Mouse (Mus musculus): ENCODE results near the gene Rbms1.
A peak's percentile ranks its signal among the peaks of the same experiment; 100 is the strongest.

Rbms1 gene

DNA sequence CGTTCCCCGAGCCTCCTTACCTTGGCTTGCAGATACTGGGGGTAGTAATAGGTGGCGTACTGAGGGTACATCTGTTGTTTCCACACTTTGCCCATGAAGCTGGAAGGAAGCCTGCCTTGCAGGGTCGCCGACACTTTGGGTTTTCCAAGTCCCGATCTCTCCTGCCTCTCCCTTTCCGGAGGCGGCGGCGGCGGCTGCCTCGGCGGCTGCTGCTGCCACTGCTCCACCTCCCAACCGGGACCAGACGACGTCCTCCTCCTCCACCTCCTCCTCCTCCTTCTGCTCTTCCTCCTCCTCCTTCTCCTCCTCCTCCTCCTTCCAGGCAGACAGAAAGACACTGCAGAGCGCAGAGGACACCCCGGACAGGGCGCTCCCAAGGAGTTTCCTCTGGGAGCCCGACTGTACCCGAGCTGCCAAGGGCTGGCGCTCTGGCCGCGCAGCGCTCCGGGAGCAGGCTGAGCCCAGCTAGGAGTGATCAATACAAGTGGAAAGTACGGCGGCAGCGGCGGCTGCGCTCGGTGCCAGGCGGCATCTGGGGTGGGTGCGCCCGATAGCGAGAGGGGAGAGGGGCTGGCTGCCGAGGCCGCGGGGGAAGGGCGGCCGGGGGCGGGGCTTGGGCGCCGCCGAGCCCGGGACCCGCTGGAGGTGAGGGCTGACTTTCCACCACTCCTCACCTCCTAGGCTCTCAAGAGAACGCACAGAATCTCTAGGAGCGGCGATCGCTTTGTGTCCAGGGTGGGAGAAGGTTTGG, at the start of gene Rbms1:
TSS of gene Rbms1 (minus strand) at position 522 of the 751 bp plus-strand sequence.
- DNase-seq (ENCODE audit: low spot score in 2 of 2): peak; percentile 24 to 30

DNA sequence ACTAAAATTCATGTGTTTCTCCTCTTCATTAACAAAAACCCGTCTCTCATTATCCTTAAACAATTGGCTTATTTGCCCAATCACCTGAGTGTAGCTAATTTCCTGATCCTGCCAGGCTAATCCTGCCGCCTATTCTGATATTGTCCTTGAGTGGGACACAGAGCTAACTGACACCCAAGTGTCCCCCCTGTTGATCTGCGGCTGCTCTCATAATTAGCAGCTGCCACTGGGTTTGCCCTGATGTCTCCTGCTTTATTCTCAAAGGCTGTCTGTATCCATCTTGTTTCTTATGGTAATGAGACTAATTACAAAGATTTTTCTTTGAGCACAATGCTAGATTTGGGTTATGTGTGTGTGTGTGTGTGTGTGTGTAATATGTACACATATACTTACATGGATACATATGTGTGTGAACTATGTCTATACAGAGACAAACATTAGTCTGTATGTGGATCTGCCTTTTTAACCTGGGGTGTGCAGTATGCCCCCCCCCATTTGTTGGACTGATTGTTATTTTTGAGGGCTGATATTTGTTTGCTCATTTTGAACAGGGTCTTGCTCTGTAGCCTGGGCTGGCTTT, 49.3 kb upstream of the Rbms1 start:
- no peak for DNase-seq (ENCODE audit: low spot score in 2 of 2)

DNA sequence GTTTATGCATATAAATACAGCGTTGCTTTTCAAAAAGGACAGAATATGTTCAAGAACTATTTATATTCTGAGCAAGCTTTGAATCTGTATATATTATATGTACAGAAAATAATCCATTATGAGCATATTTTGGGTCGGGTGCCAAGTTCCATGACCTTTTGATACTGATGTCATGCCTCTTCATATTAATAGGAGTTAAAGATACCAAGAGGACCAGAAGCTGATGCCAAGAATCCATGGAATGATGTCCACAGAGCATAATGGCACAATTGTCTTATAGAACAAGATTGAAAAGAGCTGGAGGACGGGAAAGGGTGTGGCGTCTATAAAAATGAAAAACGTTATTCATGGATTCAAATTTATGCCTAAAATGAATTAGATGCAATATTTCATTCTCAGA, 23.3 kb upstream of the Rbms1 start:
- no peak for DNase-seq (ENCODE audit: low spot score in 2 of 2)

DNA sequence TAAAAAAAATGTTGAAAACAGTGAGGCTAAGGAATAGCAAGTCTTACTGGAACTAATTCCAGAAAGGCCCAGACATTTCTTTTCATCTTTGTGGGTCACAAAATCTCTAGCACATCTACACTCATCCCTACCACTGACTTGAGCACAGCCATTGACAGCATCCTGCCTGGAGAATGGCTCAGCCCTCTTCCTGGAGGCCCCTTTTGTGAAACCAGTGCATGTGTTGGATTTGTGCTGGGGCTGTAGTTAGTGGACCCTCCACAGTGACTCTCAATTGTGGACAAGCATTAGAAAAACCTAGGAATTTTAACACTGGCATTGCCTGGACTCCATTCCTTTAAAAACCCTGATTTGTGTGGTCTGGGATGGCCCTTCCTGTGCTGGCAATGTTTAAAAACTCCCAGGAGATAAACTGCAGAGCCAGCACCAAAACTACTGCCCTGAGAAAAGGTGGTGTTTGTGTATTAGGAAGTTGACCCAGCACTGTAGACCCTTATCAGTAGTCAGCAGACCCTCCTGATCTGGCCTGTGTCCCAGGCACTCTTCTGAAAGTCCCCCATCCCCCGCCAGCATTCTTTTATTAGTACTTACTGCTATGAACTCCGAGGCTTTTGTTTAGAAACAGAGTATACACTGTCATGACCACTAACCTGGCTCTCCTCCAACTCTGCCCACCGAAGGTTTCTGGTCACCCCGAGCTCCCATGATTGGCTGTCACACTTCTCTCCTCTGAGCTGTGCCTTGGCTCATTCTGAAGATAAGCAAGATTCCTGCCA, 15.7 kb upstream of the Rbms1 start:
- no peak for DNase-seq (ENCODE audit: low spot score in 2 of 2)

DNA sequence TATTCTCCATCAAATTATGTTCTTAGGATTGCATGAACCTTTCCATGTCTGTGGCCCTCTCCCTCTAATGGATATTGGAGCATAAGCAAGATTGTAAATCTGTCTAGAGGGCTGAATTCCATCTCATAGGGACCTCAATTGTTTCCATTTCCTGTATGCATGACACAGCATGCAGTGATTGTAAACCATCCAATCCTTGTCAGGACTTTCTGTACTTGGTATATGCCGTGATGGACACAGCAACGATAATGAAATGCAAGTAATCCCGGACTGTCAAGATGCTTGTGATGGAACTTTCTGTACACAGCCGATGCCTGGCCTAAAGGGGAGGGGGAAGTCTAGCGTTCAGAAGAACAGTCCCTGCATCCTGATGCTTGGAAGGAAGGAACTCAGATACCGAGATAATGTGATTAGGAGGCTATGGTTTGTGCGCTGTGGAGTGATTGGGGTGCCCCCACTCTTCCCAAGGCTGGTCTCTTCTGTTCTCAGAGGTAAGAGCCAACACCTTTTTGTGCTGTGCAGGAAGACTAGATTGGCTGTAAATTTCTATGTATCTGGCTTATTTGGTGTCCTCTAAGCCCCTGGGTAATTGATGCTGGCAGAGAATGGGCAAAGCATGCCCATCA, 9.3 kb upstream of the Rbms1 start:
- no peak for DNase-seq (ENCODE audit: low spot score in 2 of 2)

DNA sequence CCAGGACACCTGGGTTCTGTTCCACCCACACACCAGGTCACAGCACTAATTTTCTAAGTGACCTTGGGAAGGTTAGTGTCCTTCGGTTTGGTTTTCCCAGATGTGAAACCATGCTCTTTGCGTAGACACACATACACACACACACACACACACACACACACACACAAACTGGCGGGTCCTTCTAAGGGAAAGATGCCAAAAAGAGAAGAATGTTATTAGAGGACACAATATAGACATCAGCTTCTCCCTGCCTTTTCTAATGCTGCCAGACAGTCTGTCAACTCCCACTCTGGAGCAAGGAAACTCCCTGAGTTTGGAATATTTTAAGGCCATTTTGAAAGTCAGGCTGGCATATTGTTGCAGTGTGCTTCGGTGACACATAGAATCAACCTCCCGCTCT, 624 bp upstream of the Rbms1 start:
- DNase-seq (ENCODE audit: low spot score in 2 of 2): no peak

DNA sequence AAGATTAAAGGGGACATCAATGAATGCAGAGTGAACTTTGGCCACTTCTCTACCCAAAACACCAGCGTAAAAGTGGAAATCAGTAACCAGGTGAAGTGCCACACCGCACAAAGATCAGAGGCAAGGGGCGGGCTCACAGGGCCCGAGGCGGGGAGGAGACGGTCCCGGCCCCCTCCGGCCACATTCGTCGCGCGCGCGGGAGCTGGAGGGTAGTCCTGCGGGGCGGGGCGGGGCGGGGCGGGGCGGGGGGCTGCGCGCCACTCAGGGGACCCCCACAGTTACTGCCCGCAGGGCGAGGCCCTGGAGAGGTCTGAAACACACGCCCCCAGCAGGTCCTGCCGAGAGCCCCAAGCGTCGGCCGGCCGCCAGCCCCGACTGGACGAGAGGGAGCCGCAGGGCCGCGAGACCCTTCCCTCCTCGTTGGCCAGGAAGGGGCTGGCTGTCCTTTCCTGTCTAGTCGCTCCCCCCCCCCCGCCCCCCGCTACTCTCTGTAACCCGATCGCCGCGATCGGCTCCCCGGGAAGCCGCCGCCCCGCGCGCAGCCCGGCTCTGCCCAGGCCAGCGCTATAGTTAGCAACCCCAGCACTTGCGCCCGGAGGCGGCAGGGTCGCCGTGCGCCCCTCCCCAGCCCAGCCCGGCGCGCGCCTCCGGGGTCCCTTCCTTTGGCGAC, 856 bp downstream of the Rbms1 start:
- no peak for DNase-seq (ENCODE audit: low spot score in 2 of 2)

DNA sequence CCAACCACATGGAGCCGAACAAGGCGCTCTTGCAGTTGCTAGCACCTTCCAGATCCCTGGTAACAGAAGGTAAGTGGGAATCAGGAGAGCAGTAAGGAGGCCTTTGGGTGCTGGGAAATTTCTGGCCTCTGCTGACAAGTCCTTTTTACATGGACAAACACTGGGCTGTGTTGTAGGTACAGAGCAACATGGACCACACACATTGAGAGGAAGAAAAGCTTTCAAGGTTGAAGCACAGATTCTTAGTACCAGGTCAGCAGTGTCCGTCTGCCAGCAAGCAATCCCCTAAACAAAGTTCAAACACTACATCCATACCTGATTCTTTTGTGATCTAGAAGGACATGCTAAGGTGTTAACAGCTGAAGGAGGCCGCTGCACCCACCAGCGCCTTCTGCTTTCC, 1.7 kb downstream of the Rbms1 start:
- no peak for DNase-seq (ENCODE audit: low spot score in 2 of 2)

DNA sequence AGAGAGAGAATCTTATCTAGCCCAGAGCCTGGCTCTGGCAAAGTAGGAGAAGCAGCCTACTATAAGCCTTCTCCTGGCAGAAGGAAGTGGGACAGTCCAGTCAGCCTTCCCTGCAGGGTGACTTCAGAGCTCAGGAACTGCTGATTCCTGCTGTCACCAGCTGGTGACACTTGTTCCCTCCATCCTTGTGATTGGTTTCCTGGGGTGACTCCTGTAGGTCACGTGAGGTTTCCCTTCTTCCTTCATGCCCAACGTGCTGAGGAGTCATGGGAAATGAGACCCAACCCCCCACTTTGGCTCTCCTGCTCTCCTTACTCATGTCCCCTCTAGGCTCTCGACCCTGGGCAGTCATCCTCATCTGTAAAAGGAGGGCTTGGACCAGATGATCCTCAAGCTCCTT, 14.8 kb downstream of the Rbms1 start:
- DNase-seq (ENCODE audit: low spot score in 2 of 2): no peak

DNA sequence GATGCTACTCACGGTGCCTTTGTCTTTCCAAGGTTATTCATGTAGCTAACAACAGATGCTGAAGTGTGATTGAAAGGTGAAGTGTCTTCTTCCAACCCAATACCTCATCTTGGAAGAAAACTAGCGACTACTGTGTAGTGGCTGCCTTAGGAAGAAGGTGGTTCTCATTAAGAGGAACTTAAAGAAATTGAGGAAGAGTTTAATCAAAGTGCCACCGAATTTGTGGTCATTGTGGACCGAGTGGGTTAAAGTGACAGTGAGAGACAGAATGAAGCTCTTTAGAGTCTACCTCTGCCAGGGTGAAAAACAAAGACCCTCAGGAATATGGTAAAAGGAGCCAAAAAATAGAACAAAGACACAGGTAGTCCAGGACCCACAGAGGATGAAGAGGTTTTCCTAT, 15.2 kb downstream of the Rbms1 start:
- DNase-seq (ENCODE audit: low spot score in 2 of 2): no peak

DNA sequence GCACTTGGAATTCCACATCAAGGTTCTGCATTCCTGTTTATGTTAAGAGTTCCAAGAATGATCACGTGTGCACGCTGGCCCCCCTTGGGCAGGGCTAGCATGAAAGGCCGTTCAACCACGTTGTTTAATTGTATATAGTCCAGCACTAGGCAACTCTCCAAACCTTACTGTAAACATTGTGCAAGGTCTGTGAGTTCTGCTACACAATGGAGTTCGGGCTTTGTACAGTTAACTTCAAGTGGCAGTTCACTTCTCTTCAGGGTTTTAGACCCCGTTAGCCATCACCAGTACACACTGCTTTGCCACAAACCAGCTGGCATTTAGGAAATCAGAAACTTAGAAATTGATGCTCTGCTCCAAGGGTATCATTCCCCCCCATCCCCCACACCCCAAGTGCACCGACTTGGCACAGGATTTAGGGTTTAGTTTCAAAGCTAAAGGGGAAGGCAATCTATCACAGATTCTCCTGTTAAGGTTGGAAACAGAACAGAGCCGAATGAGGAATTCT, 22.5 kb downstream of the Rbms1 start:
- no peak for DNase-seq (ENCODE audit: low spot score in 2 of 2)

DNA sequence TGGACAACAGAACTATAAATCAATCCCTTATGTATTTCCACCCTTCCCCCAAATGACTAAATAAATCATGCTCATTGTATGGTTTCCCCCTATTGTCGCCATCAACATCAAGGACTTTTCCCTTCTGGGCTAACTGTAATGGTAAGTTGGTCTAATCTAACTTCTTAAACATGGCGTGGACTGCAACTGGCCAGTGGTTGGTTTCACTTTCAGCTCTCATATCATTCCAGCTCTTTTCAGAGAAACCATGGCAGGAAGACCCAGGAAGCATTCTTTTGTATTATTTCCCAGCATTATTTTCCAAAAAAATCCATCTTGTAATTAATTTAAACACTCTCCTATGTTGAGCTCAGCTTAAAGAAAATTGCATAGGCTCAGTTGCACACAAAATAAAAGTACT, 23.0 kb downstream of the Rbms1 start:
- DNase-seq (ENCODE audit: low spot score in 2 of 2): no peak

DNA sequence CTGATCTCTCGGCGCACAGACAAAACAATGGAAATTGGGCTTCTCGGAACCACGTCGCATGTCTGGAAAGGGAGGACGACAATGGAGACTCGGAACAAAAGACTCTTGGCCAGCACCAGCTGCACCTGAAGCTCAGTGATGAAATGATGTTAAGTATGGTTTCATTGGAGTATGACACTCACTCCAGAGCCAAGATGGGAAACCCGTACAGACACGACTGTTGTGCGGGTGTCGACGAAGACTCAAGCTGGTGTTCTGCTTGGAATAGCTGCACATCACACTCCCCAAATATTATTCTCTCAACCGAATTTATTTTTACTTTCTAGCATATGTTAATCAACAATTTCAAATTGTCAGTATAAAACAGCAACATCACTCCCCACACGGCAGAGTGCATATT, 26.1 kb downstream of the Rbms1 start:
- no peak for DNase-seq (ENCODE audit: low spot score in 2 of 2)

DNA sequence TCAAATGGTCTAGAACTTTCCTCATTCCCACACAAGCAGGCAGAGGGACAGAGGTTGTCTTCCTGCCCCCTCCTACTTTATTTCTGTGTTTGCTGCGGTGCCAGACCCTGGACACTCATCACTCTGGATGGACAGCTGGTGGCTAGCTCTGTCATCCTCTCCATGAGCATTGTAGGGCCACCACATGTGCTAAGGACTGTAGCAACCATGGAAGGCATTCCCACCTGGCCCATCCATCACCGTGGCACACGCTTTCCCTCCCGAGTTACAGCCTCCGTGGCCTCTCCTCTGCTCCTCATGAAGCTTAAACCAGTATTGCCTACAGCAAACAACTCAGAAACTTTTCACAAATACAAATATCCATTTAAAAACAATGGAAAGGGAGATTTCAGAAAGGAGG, 34.0 kb downstream of the Rbms1 start:
- no peak for DNase-seq (ENCODE audit: low spot score in 2 of 2)

DNA sequence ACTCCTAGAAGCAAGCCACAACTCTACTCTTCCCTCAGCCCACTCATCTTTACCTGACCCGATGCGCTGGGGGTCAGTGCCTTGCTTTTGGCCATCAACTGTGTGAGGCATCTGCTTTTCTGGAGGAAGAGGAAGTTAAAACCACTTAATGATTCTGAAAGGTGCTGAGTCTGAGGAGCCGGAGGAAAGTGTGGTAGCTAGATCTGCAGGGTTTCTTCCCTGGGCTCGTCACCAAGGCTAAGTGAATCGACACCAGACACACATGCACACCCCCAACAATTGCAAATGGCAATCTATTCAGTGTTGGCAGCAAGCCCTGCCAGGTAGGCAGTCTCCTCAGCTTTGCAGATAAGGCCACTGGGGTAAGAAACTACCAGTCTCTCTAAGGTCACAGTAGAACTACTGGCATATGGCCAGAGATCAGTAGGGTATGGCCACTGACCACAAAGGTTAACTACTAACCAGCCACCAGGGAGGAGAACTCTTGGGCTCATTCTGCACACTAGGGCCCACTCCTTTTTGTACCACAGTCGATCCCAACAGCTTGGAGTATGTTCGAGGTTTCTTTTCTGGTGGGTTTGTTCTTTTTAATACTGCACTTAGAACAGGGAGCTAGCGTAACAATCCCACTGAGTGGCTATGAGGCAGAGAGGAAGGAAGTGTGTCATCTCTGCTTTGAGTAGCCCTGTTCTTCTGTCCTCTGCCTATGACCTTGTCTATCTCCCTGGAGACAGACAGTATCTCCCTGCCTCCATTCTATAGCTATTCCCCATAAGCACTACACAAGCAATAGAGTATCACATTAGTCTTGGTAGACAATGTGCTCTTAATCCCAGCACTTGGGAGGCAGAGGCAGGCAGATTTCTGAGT, 34.9 kb downstream of the Rbms1 start:
- DNase-seq (ENCODE audit: low spot score in 2 of 2): no peak

DNA sequence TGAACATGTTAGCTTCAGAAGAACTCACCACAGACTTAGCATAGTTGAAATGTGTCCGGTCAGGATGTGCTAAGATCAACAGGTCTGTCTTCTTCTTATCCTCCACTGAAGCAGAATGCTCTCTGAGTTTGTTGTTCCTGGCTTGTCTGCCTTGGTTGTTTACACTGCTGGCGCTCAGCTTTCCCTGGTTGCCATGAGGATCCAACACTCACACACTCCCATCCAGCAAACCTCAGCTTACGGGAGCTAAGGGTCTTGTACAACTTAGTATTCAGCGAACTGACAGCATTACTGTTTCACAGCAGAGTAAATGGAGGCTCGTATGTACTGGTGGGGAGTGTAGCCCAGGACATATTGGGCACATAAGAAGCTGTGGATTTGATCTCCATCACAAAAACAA, 37.9 kb downstream of the Rbms1 start:
- DNase-seq (ENCODE audit: low spot score in 2 of 2): no peak

DNA sequence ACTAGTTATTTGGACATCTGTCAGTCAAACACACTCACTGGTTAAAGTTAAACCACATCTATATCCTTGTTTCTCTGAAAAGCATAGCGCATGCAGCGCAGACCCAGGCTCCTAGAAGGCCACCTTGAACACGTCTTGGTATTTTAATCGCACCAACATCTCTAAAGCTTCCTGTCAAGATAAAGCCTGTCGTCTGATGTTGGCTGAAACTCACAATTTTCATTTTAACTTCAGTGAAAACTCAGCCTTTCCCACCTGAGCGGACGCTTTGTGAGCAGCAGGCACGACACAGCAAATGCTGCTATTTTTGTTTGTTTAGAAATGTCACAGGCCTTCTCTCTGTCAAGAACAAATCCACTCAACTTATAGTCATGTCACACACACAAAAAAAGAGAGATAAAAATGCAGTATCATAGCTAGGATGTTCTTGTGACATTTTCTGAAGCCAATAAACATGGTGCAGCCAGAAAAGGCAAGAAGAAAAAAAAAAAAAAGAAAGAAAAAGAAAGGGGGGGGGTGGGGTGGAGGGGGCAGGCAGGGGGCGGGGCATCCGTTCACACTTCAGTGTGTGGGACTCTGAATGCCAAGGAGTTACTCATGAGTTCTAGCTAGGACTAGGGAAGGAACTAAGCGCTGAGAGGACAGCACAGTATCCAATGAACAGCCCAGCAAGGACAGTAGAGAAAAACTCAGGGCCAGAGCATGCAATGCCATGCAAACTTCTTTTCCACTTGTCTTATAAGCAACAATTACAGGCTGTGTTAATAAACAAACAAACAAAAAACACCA, 39.0 kb downstream of the Rbms1 start:
- DNase-seq (ENCODE audit: low spot score in 2 of 2): no peak

DNA sequence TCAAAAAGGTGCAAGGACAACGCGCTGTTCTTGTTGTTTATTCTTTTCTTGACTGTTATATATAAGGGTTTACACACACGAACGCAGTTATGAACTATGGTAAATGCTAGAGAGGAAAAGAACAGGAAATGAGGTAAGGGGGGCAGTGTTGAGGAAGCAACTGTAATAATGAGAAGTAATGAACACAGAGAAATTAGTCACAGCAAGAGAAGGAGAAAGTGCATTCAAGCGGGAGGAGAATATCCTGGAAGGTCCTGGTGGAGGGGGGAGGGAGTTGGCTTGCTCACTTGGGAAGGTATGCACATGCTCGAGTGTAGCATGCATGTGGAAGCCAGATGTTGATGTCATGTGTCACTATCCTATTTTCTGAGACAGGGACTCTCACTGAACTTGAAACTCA, 39.9 kb downstream of the Rbms1 start:
- no peak for DNase-seq (ENCODE audit: low spot score in 2 of 2)

DNA sequence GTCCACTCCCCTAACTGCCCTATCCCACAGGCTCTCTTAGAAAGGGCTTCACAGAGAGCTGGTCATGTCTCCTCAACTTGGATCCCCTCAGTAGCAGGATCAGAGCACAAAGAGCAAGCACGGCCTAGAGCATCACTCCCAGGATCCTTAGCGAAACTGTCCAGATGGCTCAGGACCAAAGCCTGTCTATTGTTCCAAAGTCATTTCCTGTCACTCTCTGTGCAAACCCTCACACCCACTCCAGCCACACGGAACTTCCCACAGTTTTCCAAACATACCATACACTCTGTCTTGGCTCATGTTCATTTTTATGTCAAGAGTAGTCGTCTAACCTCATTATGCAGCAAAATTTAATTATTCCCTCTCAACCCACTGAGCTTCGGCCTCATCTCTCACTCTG, 40.6 kb downstream of the Rbms1 start:
- DNase-seq (ENCODE audit: low spot score in 2 of 2): no peak

DNA sequence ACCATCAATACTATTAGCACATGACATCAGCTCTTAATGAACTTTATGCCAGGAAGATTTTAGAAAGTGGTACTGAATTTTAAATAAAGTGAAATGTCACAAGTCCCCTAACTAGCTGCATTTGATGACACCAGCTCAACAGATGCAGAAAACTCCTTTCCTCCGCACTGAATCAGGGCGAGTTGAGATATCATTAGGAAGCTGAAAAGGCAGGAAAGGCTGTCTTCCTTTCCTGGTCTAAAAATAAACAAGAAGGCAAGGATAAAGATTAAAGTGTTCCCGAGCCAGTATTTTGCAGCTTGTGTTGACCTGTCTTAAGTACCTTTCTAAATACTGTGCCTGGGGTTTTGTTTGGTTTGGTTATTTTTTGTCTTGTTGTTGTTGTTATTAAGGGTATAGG, 42.9 kb downstream of the Rbms1 start:
- no peak for DNase-seq (ENCODE audit: low spot score in 2 of 2)

Measured in right cerebral cortex, postnatal 36 days (tissue).